Mouse (Mus musculus): Measurements from ENCODE around the gene Ubap2l. TPM values are rescaled to one million over a fixed set of nuclear protein-coding genes. Genes with fewer than 3 reads are reported as not detected.

Gene Ubap2l
- total RNA-seq, 2 experiments from 2014 or later = 217 to 233 TPM

DNA sequence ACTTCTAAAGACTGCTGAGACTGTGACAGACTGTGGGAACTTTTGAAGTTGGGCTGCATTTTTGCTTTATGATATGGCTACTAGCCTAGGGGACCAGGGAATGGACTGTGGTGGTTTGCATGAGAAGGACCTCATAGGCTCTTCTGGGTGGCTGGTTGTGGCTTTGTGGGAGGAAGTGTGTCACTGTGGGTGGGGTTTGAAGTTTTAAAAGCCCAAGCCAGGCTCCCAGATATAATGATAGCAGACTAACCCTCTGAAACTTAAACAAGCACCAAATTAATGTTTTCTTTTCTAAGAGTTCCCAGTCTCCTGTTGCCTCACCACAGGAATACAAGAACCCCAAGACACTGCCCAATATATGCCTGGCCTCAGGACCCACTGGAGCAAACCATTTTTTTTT lies 75.6 kb downstream of the Ubap2l start:
- DNase-seq (ENCODE audit: low spot score in 2 of 2) = no peak

GRCm38 (mm10) chr3:89968509-89968908 lies 83.9 kb downstream of the Ubap2l start:
- DNase-seq (ENCODE audit: low spot score in 2 of 2) = no peak

GRCm38 (mm10) chr3:89966946-89967345 lies 85.5 kb downstream of the Ubap2l start:
- DNase-seq (ENCODE audit: low spot score in 2 of 2) = no peak

- no peak for DNase-seq (ENCODE audit: low spot score in 2 of 2)
These were observed 86.5 kb downstream of the Ubap2l start for GRCm38 (mm10) chr3:89965972-89966371.

GRCm38 (mm10) chr3:89965557-89965956 lies 86.9 kb downstream of the Ubap2l start:
- DNase-seq (ENCODE audit: low spot score in 2 of 2) = no peak

DNA sequence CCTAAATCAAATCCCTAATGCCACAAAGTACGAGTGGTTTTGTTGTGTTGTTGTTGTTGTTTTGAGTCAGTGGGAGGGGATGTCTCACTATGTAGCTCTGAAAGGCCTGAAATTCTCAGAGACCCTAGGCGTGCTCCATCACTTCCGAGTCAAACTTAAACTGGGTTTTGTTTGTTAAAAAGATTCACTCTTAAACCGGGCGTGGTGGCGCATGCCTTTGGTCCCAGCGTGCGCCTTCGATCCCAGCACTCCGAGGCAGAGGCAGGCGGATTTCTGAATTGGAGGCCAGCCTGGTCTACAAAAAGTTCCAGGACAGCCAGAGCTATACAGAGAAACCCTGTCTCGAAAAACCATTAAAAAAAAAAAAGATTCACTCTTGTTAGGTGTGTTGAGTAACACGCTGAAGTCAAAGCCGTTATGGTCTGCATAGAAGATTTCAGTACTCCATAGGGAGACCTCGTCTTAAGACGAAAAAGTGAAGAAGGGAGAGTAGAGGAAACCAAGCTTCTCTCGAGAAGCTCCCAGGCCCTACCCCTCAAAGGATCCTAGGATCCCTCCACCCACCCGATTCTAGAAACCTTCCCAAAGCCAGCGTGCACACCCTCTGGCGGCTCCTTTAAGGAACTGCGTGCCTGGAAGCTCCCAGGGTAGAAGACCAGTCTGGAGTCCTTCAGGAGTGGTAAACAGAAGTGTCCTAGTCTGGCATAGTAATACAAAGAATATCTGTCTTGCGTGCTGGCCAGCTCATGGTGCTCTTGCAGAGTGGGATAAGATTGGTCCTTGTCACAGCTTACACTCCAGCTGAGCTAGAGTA lies 88.3 kb downstream of the Ubap2l start:
- peak in 1 of 2 experiments; percentile 43 for DNase-seq (ENCODE audit: low spot score in 2 of 2)

DNA sequence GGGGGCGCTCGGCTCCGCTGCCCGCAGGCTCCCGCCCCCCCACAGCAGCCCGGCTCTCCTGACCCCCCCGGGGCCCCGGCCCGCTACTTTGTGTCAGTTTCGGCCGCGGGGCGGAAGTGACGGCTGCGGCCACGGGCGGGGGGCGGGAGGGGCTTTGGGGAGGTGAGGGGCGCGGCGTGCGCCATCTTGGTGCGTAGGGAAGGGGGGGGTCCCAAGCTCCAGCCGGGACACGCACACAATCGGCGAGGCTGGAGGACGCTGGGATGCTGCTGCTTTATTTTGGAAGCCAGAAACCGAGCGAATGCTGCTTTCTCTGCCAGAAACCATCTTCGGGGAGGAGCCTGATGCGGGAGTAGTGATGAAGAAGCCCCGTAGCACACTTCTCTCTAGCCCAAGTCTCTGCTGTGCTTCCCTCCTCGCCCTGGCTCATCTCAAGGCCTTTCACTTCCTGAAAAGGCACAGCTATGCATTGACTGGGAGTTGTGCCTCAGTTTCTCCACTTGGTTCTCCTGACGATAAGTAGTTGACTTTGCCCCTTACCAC lies 89.1 kb downstream of the Ubap2l start, which contains the start of gene Atp8b2:
TSS of gene Atp8b2 (minus strand) at position 288 of the 543 bp plus-strand sequence.
- DNase-seq (ENCODE audit: low spot score in 2 of 2) = peak; percentile 29 to 50

DNA sequence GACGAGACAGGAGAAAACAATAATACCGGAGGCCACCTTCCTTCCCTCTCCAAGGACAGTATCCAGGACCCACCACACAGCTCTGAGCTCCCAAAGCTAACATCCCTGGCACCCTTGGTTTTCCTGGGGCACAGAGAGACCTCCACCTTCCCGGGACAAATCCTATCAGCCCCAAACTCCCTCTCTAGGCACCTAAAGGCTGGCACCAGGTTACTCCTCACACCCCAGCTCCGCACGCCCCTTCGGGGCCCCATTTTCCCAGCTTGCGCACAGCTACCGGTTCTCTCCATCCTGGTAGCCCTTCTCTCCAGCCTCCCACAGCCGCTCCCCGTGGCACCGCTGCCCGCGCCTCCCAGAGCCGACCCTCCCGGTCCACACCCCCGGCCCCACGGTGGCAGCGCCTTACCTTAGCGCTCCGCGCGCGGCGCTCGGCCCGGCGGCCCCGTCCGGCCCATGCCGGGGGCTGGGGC lies 89.6 kb downstream of the Ubap2l start:
- DNase-seq (ENCODE audit: low spot score in 2 of 2) = no peak

DNA sequence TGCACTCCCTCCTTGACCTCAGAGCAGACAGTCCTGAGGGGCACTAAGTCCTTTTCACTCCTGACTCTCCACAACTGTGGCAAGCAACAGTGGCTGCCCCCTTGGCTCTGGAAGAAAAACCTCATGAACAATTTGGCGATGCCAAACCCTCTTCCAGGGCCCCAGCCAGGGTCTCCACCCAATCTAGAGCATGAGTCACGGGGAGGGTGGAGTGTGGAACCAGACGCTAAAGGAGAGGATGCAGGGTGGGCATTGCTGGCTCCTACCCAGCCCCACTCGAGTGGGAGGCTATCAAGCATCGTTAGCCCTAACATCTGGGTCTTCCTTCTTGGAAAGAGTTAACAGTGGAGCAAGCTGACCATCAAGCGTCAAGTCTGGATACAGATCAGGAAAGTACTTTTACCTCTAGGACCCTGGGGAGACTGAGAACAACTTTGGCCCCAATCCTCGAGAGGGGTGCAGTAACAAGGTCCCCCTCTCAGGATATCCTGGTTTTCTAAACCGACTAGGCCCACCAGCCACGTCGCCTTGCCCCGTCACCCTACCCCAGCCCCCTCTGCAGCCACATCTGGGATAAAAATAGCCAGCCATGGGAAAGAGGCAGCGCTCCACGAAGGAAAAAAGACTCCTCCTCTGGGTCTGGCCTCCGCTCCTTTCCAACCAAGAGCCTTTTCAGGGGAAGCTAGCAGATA lies 90.2 kb downstream of the Ubap2l start:
- DNase-seq (ENCODE audit: low spot score in 2 of 2) = no peak

DNA sequence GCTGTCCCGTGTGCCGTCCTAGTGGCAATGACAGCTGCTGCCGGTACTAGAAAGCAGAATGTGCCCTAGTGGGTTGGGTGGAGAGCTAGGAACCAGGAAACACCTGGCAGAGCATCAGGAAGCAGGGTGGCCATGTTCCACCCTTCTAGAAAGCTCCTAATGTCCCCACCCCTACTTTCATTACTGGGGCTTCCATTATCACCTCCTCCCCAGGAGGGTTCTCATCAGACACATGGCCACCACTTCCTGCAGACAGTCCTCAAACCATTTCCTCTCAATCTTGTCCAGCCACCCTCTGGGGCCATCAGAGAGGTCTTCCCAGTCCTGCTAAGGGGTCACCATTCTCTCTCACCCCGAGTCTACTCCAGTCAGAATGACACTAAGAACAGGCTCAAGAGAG lies 91.0 kb downstream of the Ubap2l start:
- DNase-seq (ENCODE audit: low spot score in 2 of 2) = no peak

- peak; percentile 74 to 86 for DNase-seq (ENCODE audit: low spot score in 2 of 2)
These were observed 92.0 kb downstream of the Ubap2l start for GRCm38 (mm10) chr3:89960469-89960868.

GRCm38 (mm10) chr3:89959435-89959834 lies 93.0 kb downstream of the Ubap2l start:
- no peak for DNase-seq (ENCODE audit: low spot score in 2 of 2)

GRCm38 (mm10) chr3:89957880-89958279 lies 94.5 kb downstream of the Ubap2l start:
- DNase-seq (ENCODE audit: low spot score in 2 of 2) = no peak

DNA sequence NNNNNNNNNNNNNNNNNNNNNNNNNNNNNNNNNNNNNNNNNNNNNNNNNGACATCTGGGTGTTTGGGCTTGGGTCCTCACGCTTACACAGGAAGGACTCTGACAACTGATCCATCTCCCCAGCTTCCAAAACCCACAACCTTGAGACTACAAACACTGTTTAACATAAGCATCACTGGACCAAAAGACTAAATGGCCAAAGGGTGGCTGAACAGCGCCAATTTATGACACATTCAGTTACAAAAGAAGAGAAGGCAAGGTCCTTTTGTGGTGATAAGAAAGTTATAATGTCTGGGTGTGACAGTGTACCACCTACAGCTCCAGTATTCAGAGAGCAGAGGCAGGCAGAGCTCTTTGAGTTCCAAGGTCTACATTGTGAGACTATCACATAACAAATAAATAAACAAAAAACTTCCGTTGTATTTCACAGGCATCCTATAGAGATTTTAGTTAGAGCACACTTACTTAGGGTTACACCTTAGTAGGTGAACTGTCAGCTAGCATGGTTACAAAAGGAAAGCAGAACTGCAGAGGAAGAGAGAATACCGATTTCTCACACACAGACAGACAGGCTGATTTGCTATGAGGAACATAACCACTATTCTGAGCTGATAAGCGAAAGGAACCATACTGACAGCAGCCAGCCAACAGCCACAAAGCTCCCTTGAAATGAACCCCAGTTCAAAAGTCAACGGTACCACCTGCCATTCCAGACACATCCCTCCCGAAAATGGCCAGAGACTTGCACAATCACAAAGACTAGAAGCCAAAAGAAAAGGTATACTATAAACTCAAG lies 96.1 kb downstream of the Ubap2l start:
- DNase-seq (ENCODE audit: low spot score in 2 of 2) = no peak

- peak in 1 of 2 experiments; percentile 60 for DNase-seq (ENCODE audit: low spot score in 2 of 2)
These were observed 99.0 kb downstream of the Ubap2l start for GRCm38 (mm10) chr3:89953420-89953819.

Small RNAs within 50 kb of the gene (microRNA-seq; reads per million reads assigned to microRNA genes)
- gene Mir190b = 13.1 reads per million, percentile 24 among the genes with 10 or more reads in this experiment
- 1.3 reads per million for gene Mir7669

Other genes starting within 250 kb of the Ubap2l start
- 10 to 100 TPM; 16.2 to 16.9 TPM for gene She, start 221.3 kb downstream of the Ubap2l start, total RNA-seq (2021)
- 1 to 10 TPM; 3.7 to 6.4 TPM for gene Il6ra, start 139.4 kb downstream of the Ubap2l start, total RNA-seq (2021)
- gene Atp8b2, start 89.1 kb downstream of the Ubap2l start, total RNA-seq (2021) = 10 to 100 TPM; 79.0 to 80.9 TPM
- 100 to 1,000 TPM in 1 of 2 experiments, 10 to 100 TPM in 1; 91.3 to 102 TPM for gene Hax1, start 53.8 kb downstream of the Ubap2l start, total RNA-seq (2021)
- gene 4933434E20Rik, start 992 bp downstream of the Ubap2l start, total RNA-seq (2021) = 10 to 100 TPM; 81.3 to 83.7 TPM
- 100 to 1,000 TPM; 234 to 246 TPM for gene Tpm3, start 20.0 kb upstream of the Ubap2l start, total RNA-seq (2021)
- gene Nup210l, start 51.5 kb upstream of the Ubap2l start, total RNA-seq (2021) = under 1 TPM; 0.45 to 0.48 TPM
- gene Rps27, start 161.0 kb upstream of the Ubap2l start, total RNA-seq (2021) = 1,000 to 10,000 TPM; 2,496 to 2,695 TPM
- 10 to 100 TPM; 52.7 to 56.4 TPM for gene Rab13, start 161.1 kb upstream of the Ubap2l start, total RNA-seq (2021)
- gene Jtb, start 179.0 kb upstream of the Ubap2l start, total RNA-seq (2021) = 10 to 100 TPM; 62.8 to 64.6 TPM
- under 1 TPM; 0.87 to 0.98 TPM for gene Creb3l4, start 190.9 kb upstream of the Ubap2l start, total RNA-seq (2021)
- 100 to 1,000 TPM; 136 TPM for gene Slc39a1, start 195.5 kb upstream of the Ubap2l start, total RNA-seq (2021)
- 10 to 100 TPM; 57.6 to 57.9 TPM for gene Crtc2, start 201.5 kb upstream of the Ubap2l start, total RNA-seq (2021)
- gene Dennd4b, start 212.6 kb upstream of the Ubap2l start, total RNA-seq (2021) = 10 to 100 TPM; 15.5 to 17.4 TPM
- 100 to 1,000 TPM in 1 of 2 experiments, 10 to 100 TPM in 1; 90.7 to 105 TPM for gene Gatad2b, start 240.6 kb upstream of the Ubap2l start, total RNA-seq (2021)